Mouse (Mus musculus): ENCODE results near the gene Fkbp4. TPM values are rescaled to one million over a fixed set of nuclear protein-coding genes. Genes with fewer than 3 reads are reported as not detected.

Gene Fkbp4
- polyA plus RNA-seq, 1 experiment from 2014 or later, result 357 TPM

DNA sequence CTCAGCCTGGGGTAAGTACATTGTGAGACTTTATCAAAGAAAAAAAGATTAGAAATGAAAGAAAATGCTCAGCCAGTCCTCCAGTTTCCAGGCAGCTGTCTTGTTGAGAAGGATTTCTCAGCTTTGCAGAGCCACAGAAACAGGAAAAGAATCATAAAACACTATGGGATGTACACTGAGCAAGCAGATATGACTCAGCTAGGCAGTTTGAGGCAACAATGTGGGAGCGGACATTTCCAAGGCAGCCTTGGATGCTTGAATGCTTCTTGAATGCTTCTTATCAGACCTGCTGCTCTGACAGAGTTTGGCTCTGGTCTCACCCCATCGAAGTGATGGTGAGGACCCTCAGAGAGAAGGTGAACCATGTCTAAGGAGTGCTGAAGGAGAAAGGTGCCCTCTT lies 17.4 kb downstream of the Fkbp4 start:
- 88% methylated on average over 2 of the region's 2 CpGs for WGBS
- H3K4me1 ChIP-seq (ENCODE audit: control insufficient read depth, insufficient read depth, low read length), result peaks cover 3% of the 10 kb centered on the region; the same call in 1 of the 2 replicates
- no peak overlapping the region for H3K4me3 ChIP-seq (ENCODE audit: low read depth, low read length)
- H3K9ac ChIP-seq (ENCODE audit: low read depth, low read length), result no peak overlapping the region
- no peaks in the 10 kb centered on the region for H3K27me3 ChIP-seq (ENCODE audit: control insufficient read depth, insufficient read depth, low read depth, low read length)
- no peak overlapping the region for H3K27ac ChIP-seq (ENCODE audit: low read length)
- H3K4me2 ChIP-seq (ENCODE audit: low read length), result no peak overlapping the region
- H3K9me3 ChIP-seq (replicated peaks; ENCODE audit: control insufficient read depth, low read length, poor library complexity, severe bottlenecking), result no peaks in the 10 kb centered on the region
- no peak for ATAC-seq
- no peaks in the 10 kb centered on the region for H3K36me3 ChIP-seq (ENCODE audit: control insufficient read depth, insufficient read depth, low read length)

DNA sequence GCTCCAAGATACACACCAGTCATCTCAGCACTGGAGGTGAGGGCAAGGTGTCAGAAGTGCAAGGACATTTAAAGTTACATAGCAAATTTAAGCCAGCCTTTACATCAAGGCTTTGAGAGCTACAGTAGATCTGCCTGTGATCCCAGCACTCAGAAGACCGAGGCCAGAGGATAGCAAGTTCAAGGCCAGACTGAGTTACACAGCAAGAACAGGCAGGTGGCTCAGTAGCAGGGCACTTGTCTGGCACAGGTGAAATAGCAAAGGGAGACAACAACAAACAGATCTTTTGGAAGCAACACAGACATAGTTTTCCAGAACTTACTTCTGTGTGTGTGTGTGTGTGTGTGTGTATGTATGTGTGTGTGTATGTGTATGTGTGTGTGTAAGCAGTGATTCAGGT lies 20.4 kb downstream of the Fkbp4 start:
- Histone ChIP-seq H3K36me3 (ENCODE audit: control insufficient read depth, insufficient read depth, low read length) (peaks cover 3% of the 10 kb centered on the region; the same call in 1 of the 2 replicates), H3K27ac (ENCODE audit: low read length) (no peak overlapping the region), H3K27me3 (ENCODE audit: control insufficient read depth, insufficient read depth, low read depth, low read length) (no peaks in the 10 kb centered on the region), H3K4me2 (ENCODE audit: low read length) (no peak overlapping the region), H3K9ac (ENCODE audit: low read depth, low read length) (no peak overlapping the region), H3K9me3 (replicated peaks; ENCODE audit: control insufficient read depth, low read length, poor library complexity, severe bottlenecking) (no peaks in the 10 kb centered on the region), H3K4me1 (ENCODE audit: control insufficient read depth, insufficient read depth, low read length) (0 out of 2 replicates have a peak, but pooled peaks cover 3% of the 10 kb centered on the region), H3K4me3 (ENCODE audit: low read depth, low read length) (no peak overlapping the region)
- 100% methylated on average over 1 of the region's 1 CpGs for WGBS
- ATAC-seq, result no peak

DNA sequence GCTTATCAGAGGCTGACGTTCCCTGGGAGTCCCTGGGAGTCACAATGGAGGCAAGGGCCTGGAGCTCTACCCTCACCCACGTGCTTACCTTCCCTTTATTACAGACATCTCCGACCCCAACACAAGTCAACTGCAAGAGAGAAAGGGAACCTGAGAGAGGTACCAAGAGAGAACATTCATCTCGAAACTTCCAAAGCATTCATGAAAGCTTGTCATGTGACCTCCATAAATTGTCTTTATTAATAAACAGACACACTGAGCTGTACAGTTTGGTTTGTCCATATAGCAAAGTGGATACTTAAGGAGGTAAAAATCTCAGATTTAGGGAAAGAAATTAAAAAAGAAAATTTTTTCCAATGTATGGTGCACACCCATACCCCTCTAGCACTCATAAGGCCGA lies 22.3 kb downstream of the Fkbp4 start:
- H3K27me3 ChIP-seq (ENCODE audit: control insufficient read depth, insufficient read depth, low read depth, low read length), result no peaks in the 10 kb centered on the region
- H3K4me3 ChIP-seq (ENCODE audit: low read depth, low read length), result no peak overlapping the region
- no peak overlapping the region for H3K4me2 ChIP-seq (ENCODE audit: low read length)
- ATAC-seq, result no peak
- no peaks in the 10 kb centered on the region for H3K9me3 ChIP-seq (replicated peaks; ENCODE audit: control insufficient read depth, low read length, poor library complexity, severe bottlenecking)
- H3K27ac ChIP-seq (ENCODE audit: low read length), result no peak overlapping the region
- peaks cover 12% of the 10 kb centered on the region; the same call in 1 of the 2 replicates for H3K36me3 ChIP-seq (ENCODE audit: control insufficient read depth, insufficient read depth, low read length)
- H3K4me1 ChIP-seq (ENCODE audit: control insufficient read depth, insufficient read depth, low read length), result no peaks in the 10 kb centered on the region
- H3K9ac ChIP-seq (ENCODE audit: low read depth, low read length), result no peak overlapping the region
- WGBS, result 92% methylated on average over 5 of the region's 5 CpGs

DNA sequence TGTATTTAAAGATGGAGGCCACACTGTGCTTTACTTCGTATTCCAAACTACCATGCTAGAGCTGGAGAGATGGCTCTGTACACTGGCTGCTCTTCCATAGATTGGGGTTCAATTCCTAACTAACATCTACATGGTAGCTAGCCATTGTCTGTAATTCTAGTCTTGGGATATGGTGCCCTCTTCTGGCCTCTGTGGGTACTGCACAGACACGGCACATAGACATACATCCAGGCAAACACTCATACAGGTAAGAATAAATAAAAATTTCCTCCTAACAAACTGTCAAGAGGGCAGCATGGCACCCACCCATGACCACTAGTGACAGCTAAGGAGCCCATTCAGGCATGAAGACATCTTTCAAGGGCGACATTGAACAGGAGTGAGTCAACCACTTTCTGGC lies 27.4 kb downstream of the Fkbp4 start:
- ATAC-seq, result peak; percentile 54
- Histone ChIP-seq H3K4me3 (ENCODE audit: low read depth, low read length) (no peak overlapping the region), H3K36me3 (ENCODE audit: control insufficient read depth, insufficient read depth, low read length) (peaks cover 30% of the 10 kb centered on the region), H3K9me3 (replicated peaks; ENCODE audit: control insufficient read depth, low read length, poor library complexity, severe bottlenecking) (no peaks in the 10 kb centered on the region), H3K27ac (ENCODE audit: low read length) (no peak overlapping the region), H3K27me3 (ENCODE audit: control insufficient read depth, insufficient read depth, low read depth, low read length) (no peaks in the 10 kb centered on the region), H3K4me1 (ENCODE audit: control insufficient read depth, insufficient read depth, low read length) (no peaks in the 10 kb centered on the region), H3K4me2 (ENCODE audit: low read length) (no peak overlapping the region), H3K9ac (ENCODE audit: low read depth, low read length) (no peak overlapping the region)
- 13% methylated on average over 3 of the region's 3 CpGs for WGBS

DNA sequence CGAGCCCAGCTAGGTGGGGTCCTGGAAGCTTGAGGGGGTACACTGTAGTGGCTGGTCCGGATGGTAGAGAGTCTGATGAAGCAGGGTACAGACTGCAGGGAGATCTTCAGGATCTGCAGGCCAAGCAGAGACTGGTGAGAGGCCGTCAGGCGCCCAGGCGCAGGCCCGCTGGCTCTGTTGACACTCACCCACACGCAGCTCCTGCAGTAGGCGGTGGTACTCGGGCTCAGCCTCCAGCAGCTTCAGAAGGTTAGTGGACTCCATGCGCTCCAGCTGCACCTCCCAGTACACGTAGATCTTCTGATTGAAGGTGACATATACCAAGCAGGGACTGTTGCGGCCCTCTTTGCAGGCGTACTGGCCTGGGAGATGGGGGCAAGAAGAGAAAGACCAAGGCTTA lies 28.2 kb downstream of the Fkbp4 start:
- ATAC-seq, result peak; percentile 36; the same call in 1 of the 2 replicates
- H3K27me3 ChIP-seq (ENCODE audit: control insufficient read depth, insufficient read depth, low read depth, low read length), result no peaks in the 10 kb centered on the region
- 93% methylated on average over 13 of the region's 13 CpGs for WGBS
- H3K4me3 ChIP-seq (ENCODE audit: low read depth, low read length), result no peak overlapping the region
- no peak overlapping the region for H3K4me2 ChIP-seq (ENCODE audit: low read length)
- H3K36me3 ChIP-seq (ENCODE audit: control insufficient read depth, insufficient read depth, low read length), result peaks cover 30% of the 10 kb centered on the region
- H3K9me3 ChIP-seq (replicated peaks; ENCODE audit: control insufficient read depth, low read length, poor library complexity, severe bottlenecking), result no peaks in the 10 kb centered on the region
- H3K27ac ChIP-seq (ENCODE audit: low read length), result no peak overlapping the region
- H3K4me1 ChIP-seq (ENCODE audit: control insufficient read depth, insufficient read depth, low read length), result no peaks in the 10 kb centered on the region
- no peak overlapping the region for H3K9ac ChIP-seq (ENCODE audit: low read depth, low read length)

DNA sequence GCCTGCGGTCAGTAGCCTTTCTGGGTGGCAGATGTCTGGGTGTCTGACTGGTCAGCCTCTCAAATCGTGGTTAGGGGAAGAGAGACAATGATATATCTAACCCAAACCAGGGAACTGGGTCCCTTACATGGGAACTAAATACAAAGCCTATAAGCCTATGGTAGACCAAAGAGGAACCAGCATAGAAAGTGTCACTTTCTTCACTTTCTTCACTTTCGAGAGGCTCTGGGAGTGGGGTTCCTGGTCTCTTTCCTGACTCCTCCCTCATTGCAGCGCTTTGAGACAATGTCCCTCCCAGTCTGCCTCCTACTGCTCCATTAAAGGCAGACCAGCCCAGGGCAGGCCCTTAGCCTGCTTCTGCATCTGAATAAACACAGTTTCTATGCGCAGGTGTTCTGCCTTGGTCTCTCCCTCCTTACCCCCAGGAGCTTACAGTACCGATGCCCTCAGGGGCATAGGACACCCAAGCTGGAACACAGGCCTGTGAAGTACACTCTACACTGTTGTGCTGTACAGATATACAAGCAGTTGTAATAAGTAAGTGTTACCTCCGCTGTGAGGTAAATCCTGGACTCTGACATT lies 29.8 kb downstream of the Fkbp4 start:
- H3K4me3 ChIP-seq (ENCODE audit: low read depth, low read length), result no peak overlapping the region
- no peaks in the 10 kb centered on the region for H3K9me3 ChIP-seq (replicated peaks; ENCODE audit: control insufficient read depth, low read length, poor library complexity, severe bottlenecking)
- H3K36me3 ChIP-seq (ENCODE audit: control insufficient read depth, insufficient read depth, low read length), result peaks cover 30% of the 10 kb centered on the region
- no peaks in the 10 kb centered on the region for H3K4me1 ChIP-seq (ENCODE audit: control insufficient read depth, insufficient read depth, low read length)
- H3K27ac ChIP-seq (ENCODE audit: low read length), result no peak overlapping the region
- ATAC-seq, result no peak
- WGBS, result 90% methylated on average over 7 of the region's 7 CpGs
- H3K9ac ChIP-seq (ENCODE audit: low read depth, low read length), result no peak overlapping the region
- H3K27me3 ChIP-seq (ENCODE audit: control insufficient read depth, insufficient read depth, low read depth, low read length), result no peaks in the 10 kb centered on the region
- H3K4me2 ChIP-seq (ENCODE audit: low read length), result no peak overlapping the region

DNA sequence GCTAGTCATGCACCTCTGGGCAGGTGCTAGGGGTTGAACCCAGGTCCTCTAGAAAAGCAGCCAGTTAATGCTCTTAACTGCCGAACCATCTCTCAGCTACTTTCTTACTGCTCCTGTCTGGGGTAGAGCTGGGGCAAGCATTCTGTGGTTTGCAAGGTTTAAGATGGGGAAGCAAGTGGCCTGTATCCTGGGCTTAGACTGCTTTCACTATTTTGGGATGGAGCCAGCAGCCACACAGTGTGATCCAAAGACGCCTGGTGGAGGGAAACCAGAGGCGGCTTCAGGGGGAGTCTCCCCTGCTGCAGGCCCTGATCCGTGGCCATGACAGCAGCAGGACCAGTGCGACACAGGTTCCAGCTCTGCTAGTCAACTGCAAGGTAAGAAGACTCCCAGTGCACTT lies 33.8 kb downstream of the Fkbp4 start:
- Histone ChIP-seq H3K27me3 (ENCODE audit: control insufficient read depth, insufficient read depth, low read depth, low read length) (no peaks in the 10 kb centered on the region), H3K4me2 (ENCODE audit: low read length) (no peak overlapping the region), H3K27ac (ENCODE audit: low read length) (no peak overlapping the region), H3K9me3 (replicated peaks; ENCODE audit: control insufficient read depth, low read length, poor library complexity, severe bottlenecking) (no peaks in the 10 kb centered on the region), H3K36me3 (ENCODE audit: control insufficient read depth, insufficient read depth, low read length) (peaks cover 13% of the 10 kb centered on the region), H3K4me1 (ENCODE audit: control insufficient read depth, insufficient read depth, low read length) (peaks cover 13% of the 10 kb centered on the region), H3K4me3 (ENCODE audit: low read depth, low read length) (no peak overlapping the region), H3K9ac (ENCODE audit: low read depth, low read length) (no peak overlapping the region)
- WGBS, result 62% methylated on average over 5 of the region's 5 CpGs
- ATAC-seq, result no peak

DNA sequence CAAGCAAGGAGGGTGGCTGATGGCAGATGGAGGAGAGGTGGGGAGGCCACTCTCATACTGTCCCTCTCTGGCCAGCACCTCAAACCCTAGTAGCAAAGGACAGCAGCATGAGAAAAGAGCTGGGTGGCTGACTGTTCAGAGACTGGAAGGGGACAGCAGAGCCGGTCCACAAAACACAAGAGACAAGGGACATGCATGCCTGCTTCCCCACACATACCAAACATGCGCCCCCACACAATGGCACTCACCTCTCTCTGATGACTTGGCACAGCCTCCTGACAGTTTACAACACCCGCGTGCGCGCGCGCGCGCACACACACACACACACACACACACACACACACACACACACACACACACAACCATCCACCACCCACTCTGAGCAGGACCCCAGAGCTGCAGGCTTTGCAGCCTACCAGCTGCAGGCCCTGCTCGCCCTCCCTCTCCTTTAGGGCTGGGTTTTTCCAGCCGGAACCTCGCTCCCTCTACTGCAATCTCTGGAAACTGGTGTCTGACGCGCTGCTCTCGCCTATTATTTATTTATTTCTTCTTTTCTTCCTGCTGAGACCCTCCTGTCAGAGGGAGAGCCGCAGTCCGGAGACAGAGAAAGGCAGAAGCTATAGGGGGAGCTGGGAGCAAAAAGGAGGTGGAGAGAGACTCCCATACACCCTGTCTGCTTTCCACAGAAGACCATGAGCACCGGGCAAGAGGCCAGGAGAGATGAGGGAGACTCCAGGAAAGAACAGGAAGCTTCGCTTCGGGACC lies 38.9 kb downstream of the Fkbp4 start:
- Histone ChIP-seq H3K27ac (ENCODE audit: low read length) (peak overlapping the region; percentile 56), H3K27me3 (ENCODE audit: control insufficient read depth, insufficient read depth, low read depth, low read length) (no peaks in the 10 kb centered on the region), H3K4me3 (ENCODE audit: low read depth, low read length) (peak overlapping the region; percentile 28), H3K9me3 (replicated peaks; ENCODE audit: control insufficient read depth, low read length, poor library complexity, severe bottlenecking) (no peaks in the 10 kb centered on the region), H3K4me1 (ENCODE audit: control insufficient read depth, insufficient read depth, low read length) (peaks cover 17% of the 10 kb centered on the region), H3K4me2 (ENCODE audit: low read length) (peak overlapping the region; percentile 54), H3K9ac (ENCODE audit: low read depth, low read length) (peak overlapping the region; percentile 60), H3K36me3 (ENCODE audit: control insufficient read depth, insufficient read depth, low read length) (no peaks in the 10 kb centered on the region)
- 32% methylated on average over 21 of the region's 21 CpGs for WGBS
- ATAC-seq, result peak; percentile 91

DNA sequence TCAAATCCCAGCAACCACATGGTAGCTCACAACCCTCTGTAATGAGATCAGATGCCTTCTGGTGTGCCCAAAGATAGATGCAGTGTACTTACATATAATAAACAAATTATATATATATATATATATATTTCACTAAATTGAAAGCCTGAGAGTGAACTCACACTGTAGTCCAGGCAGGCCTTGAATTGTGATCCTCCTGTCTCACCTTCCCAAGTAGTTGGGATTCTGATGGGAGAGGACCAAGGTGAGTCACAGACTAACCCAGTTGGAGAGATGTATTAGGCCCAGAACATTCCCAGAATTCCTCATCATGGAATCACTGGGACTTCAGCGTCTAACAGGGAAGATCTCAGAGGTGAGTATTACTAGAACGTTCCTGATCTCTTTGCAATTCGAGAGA lies 39.5 kb downstream of the Fkbp4 start, which contains the start of gene Nrip2:
Gene Nrip2, plus strand, starts transcription at position 301 of the 400 bp plus-strand sequence.
- peaks cover 17% of the 10 kb centered on the region for H3K4me1 ChIP-seq (ENCODE audit: control insufficient read depth, insufficient read depth, low read length)
- H3K36me3 ChIP-seq (ENCODE audit: control insufficient read depth, insufficient read depth, low read length), result no peaks in the 10 kb centered on the region
- H3K4me3 ChIP-seq (ENCODE audit: low read depth, low read length), result peak within 1 kb of the TSS; percentile 28
- H3K9me3 ChIP-seq (replicated peaks; ENCODE audit: control insufficient read depth, low read length, poor library complexity, severe bottlenecking), result no peaks in the 10 kb centered on the region
- peak within 1 kb of the TSS; percentile 54 for H3K4me2 ChIP-seq (ENCODE audit: low read length)
- WGBS, result 77% methylated on average over 3 of the region's 3 CpGs
- no peaks in the 10 kb centered on the region for H3K27me3 ChIP-seq (ENCODE audit: control insufficient read depth, insufficient read depth, low read depth, low read length)
- H3K9ac ChIP-seq (ENCODE audit: low read depth, low read length), result peak within 1 kb of the TSS; percentile 60
- no peak for ATAC-seq
- peak within 1 kb of the TSS; percentile 56 for H3K27ac ChIP-seq (ENCODE audit: low read length)

Data from midbrain, embryonic 16.5 days (tissue).